Mouse (Mus musculus): ENCODE data around the gene Sbsn. TPM values are rescaled to one million over a fixed set of nuclear protein-coding genes. Genes with fewer than 3 reads are reported as not detected.

Sbsn gene
- polyA plus RNA-seq, 1 experiment from 2014 or later: 2.0 TPM

GRCm38 (mm10) chr7:30763456-30763855 lies 12.2 kb downstream of the Sbsn start, which contains the start of gene Dmkn:
Gene Dmkn, plus strand, starts transcription at chr7:30763756.
- H3K9ac ChIP-seq: no peak within 1 kb of the TSS
- no peak for ATAC-seq (ENCODE audit: low FRiP score)

GRCm38 (mm10) chr7:30765173-30765572 lies 13.9 kb downstream of the Sbsn start:
- Histone ChIP-seq H3K4me1 (no peaks in the 10 kb centered on the region), H3K36me3 (replicated peaks) (no peaks in the 10 kb centered on the region), H3K4me3 (replicated peaks) (0 out of 2 replicates have a peak overlapping the region, but pooled peaks have one; percentile 3), H3K27ac (no peak overlapping the region), H3K4me2 (peak overlapping the region; percentile 23; the same call in 1 of the 2 replicates), H3K9ac (no peak overlapping the region), H3K27me3 (0 out of 2 replicates have a peak, but pooled peaks cover 4% of the 10 kb centered on the region), H3K9me3 (no peaks in the 10 kb centered on the region)
- no peak for ATAC-seq (ENCODE audit: low FRiP score)
- WGBS: 42% methylated on average over 11 of the region's 11 CpGs

More at GRCm38 (mm10) chr7:30763456-30763855, 12.2 kb downstream of the Sbsn start, which contains the start of gene Dmkn:
- Histone ChIP-seq H3K4me1 (no peaks in the 10 kb centered on the region), H3K4me2 (no peak within 1 kb of the TSS), H3K27ac (no peak within 1 kb of the TSS), H3K27me3 (0 out of 2 replicates have a peak, but pooled peaks cover 4% of the 10 kb centered on the region), H3K9me3 (no peaks in the 10 kb centered on the region), H3K36me3 (replicated peaks) (no peaks in the 10 kb centered on the region), H3K4me3 (replicated peaks) (no peak within 1 kb of the TSS)
- WGBS: 37% methylated on average over 5 of the region's 5 CpGs

- 88% methylated on average over 4 of the region's 4 CpGs for WGBS
- Histone ChIP-seq H3K36me3 (replicated peaks) (no peaks in the 10 kb centered on the region), H3K4me3 (replicated peaks) (no peak overlapping the region), H3K27ac (no peak overlapping the region), H3K27me3 (0 out of 2 replicates have a peak, but pooled peaks cover 4% of the 10 kb centered on the region), H3K9ac (no peak overlapping the region), H3K4me1 (no peaks in the 10 kb centered on the region), H3K4me2 (no peak overlapping the region), H3K9me3 (no peaks in the 10 kb centered on the region)
- ATAC-seq (ENCODE audit: low FRiP score): no peak
Measured at GRCm38 (mm10) chr7:30766408-30766807, 15.1 kb downstream of the Sbsn start.

- ATAC-seq (ENCODE audit: low FRiP score): no peak
- Histone ChIP-seq H3K4me1 (no peaks in the 10 kb centered on the region), H3K27me3 (no peaks in the 10 kb centered on the region), H3K9me3 (no peaks in the 10 kb centered on the region), H3K4me3 (replicated peaks) (no peak overlapping the region), H3K4me2 (no peak overlapping the region), H3K36me3 (replicated peaks) (no peaks in the 10 kb centered on the region), H3K9ac (no peak overlapping the region), H3K27ac (no peak overlapping the region)
- WGBS: 34% methylated on average over 9 of the region's 9 CpGs
Measured at GRCm38 (mm10) chr7:30769236-30769635, 18.0 kb downstream of the Sbsn start.

- Histone ChIP-seq H3K27ac (no peak overlapping the region), H3K4me3 (replicated peaks) (no peak overlapping the region), H3K36me3 (replicated peaks) (no peaks in the 10 kb centered on the region), H3K4me1 (no peaks in the 10 kb centered on the region), H3K9ac (no peak overlapping the region), H3K27me3 (no peaks in the 10 kb centered on the region), H3K4me2 (no peak overlapping the region), H3K9me3 (no peaks in the 10 kb centered on the region)
- no peak for ATAC-seq (ENCODE audit: low FRiP score)
- WGBS: 89% methylated on average over 9 of the region's 9 CpGs
Measured at GRCm38 (mm10) chr7:30776104-30776503, 24.8 kb downstream of the Sbsn start.

- H3K4me1 ChIP-seq: no peaks in the 10 kb centered on the region
Measured at GRCm38 (mm10) chr7:30777081-30777579, 25.9 kb downstream of the Sbsn start.

GRCm38 (mm10) chr7:30777911-30778310 lies 26.6 kb downstream of the Sbsn start:
- H3K4me3 ChIP-seq (replicated peaks): no peak overlapping the region
- no peaks in the 10 kb centered on the region for H3K9me3 ChIP-seq
- H3K9ac ChIP-seq: no peak overlapping the region
- no peaks in the 10 kb centered on the region for H3K36me3 ChIP-seq (replicated peaks)
- no peak overlapping the region for H3K4me2 ChIP-seq
- 57% methylated on average over 1 of the region's 1 CpGs for WGBS
- no peak overlapping the region for H3K27ac ChIP-seq
- H3K4me1 ChIP-seq: no peaks in the 10 kb centered on the region
- no peak for ATAC-seq (ENCODE audit: low FRiP score)
- no peaks in the 10 kb centered on the region for H3K27me3 ChIP-seq

More at GRCm38 (mm10) chr7:30777081-30777579, 25.9 kb downstream of the Sbsn start:
- Histone ChIP-seq H3K27ac (no peak overlapping the region), H3K9ac (no peak overlapping the region), H3K27me3 (no peaks in the 10 kb centered on the region), H3K9me3 (no peaks in the 10 kb centered on the region), H3K36me3 (replicated peaks) (no peaks in the 10 kb centered on the region), H3K4me2 (no peak overlapping the region), H3K4me3 (replicated peaks) (no peak overlapping the region)
- 48% methylated on average over 7 of the region's 7 CpGs for WGBS
- ATAC-seq (ENCODE audit: low FRiP score): no peak

- 75% methylated on average over 4 of the region's 4 CpGs for WGBS
- no peak for ATAC-seq (ENCODE audit: low FRiP score)
- H3K4me2 ChIP-seq: no peak overlapping the region
- H3K9ac ChIP-seq: no peak overlapping the region
- peaks cover 9% of the 10 kb centered on the region for H3K4me1 ChIP-seq
- no peaks in the 10 kb centered on the region; the same call in 1 of the 2 replicates for H3K27me3 ChIP-seq
- no peak overlapping the region for H3K27ac ChIP-seq
- H3K4me3 ChIP-seq (replicated peaks): no peak overlapping the region
- H3K36me3 ChIP-seq (replicated peaks): no peaks in the 10 kb centered on the region
- no peaks in the 10 kb centered on the region for H3K9me3 ChIP-seq
Measured at GRCm38 (mm10) chr7:30781792-30782191, 30.5 kb downstream of the Sbsn start.

- Histone ChIP-seq H3K27ac (no peak overlapping the region), H3K27me3 (peaks cover 4% of the 10 kb centered on the region; the same call in 1 of the 2 replicates), H3K9ac (no peak overlapping the region), H3K9me3 (no peaks in the 10 kb centered on the region), H3K36me3 (replicated peaks) (no peaks in the 10 kb centered on the region), H3K4me2 (no peak overlapping the region), H3K4me1 (peaks cover 9% of the 10 kb centered on the region), H3K4me3 (replicated peaks) (no peak overlapping the region)
- WGBS: 85% methylated on average over 3 of the region's 3 CpGs
- no peak for ATAC-seq (ENCODE audit: low FRiP score)
Measured at GRCm38 (mm10) chr7:30782658-30783057, 31.4 kb downstream of the Sbsn start.

GRCm38 (mm10) chr7:30785154-30785553 lies 33.9 kb downstream of the Sbsn start:
- H3K4me3 ChIP-seq (replicated peaks): no peak overlapping the region
- no peaks in the 10 kb centered on the region for H3K9me3 ChIP-seq
- H3K4me2 ChIP-seq: no peak overlapping the region
- H3K27ac ChIP-seq: no peak overlapping the region
- peaks cover 16% of the 10 kb centered on the region for H3K27me3 ChIP-seq
- no peaks in the 10 kb centered on the region for H3K36me3 ChIP-seq (replicated peaks)
- H3K4me1 ChIP-seq: peaks cover 9% of the 10 kb centered on the region
- H3K9ac ChIP-seq: no peak overlapping the region
- 80% methylated on average over 1 of the region's 1 CpGs for WGBS
- ATAC-seq (ENCODE audit: low FRiP score): no peak

GRCm38 (mm10) chr7:30785721-30786546 lies 34.7 kb downstream of the Sbsn start:
- Histone ChIP-seq H3K9me3 (no peaks in the 10 kb centered on the region), H3K4me1 (peaks cover 9% of the 10 kb centered on the region), H3K4me3 (replicated peaks) (no peak overlapping the region), H3K27me3 (peaks cover 16% of the 10 kb centered on the region), H3K9ac (no peak overlapping the region), H3K4me2 (no peak overlapping the region), H3K36me3 (replicated peaks) (no peaks in the 10 kb centered on the region), H3K27ac (no peak overlapping the region)
- 55% methylated on average over 13 of the region's 13 CpGs for WGBS
- peak; percentile 60; the same call in 1 of the 2 replicates for ATAC-seq (ENCODE audit: low FRiP score)

GRCm38 (mm10) chr7:30787377-30788022 lies 36.2 kb downstream of the Sbsn start, which contains the start of gene Krtdap:
Gene Krtdap, plus strand, starts transcription at chr7:30787896.
- Histone ChIP-seq H3K27me3 (peaks cover 23% of the 10 kb centered on the region), H3K9ac (no peak within 1 kb of the TSS), H3K27ac (no peak within 1 kb of the TSS), H3K4me1 (peaks cover 9% of the 10 kb centered on the region), H3K36me3 (replicated peaks) (no peaks in the 10 kb centered on the region), H3K4me2 (no peak within 1 kb of the TSS), H3K4me3 (replicated peaks) (no peak within 1 kb of the TSS), H3K9me3 (no peaks in the 10 kb centered on the region)
- 50% methylated on average over 15 of the region's 15 CpGs for WGBS
- no peak for ATAC-seq (ENCODE audit: low FRiP score)

All from forebrain, embryonic 12.5 days (tissue).